Mouse (Mus musculus): ENCODE measurements around the gene Nt5dc2. TPM values are rescaled to one million over a fixed set of nuclear protein-coding genes. Genes with fewer than 3 reads are reported as not detected.

Gene Nt5dc2
- total RNA-seq, 2 experiments from 2014 or later: 107 to 213 TPM

Other genes with a start within 250 kb of the Nt5dc2 start
- gene Itih4, start 244.6 kb upstream of the Nt5dc2 start, total RNA-seq (2014; fragmentation: Nextera tagmentation): not detected in 2 replicates
- not detected in 2 replicates for gene Itih4, start 244.6 kb upstream of the Nt5dc2 start, total RNA-seq (2017)
- gene Itih3, start 207.3 kb upstream of the Nt5dc2 start, total RNA-seq (2014; fragmentation: Nextera tagmentation): not detected in 2 replicates
- not detected in 2 replicates for gene Itih3, start 207.3 kb upstream of the Nt5dc2 start, total RNA-seq (2017)
- gene Itih1, start 187.8 kb upstream of the Nt5dc2 start, total RNA-seq (2014; fragmentation: Nextera tagmentation): not detected in 2 replicates
- not detected in 2 replicates for gene Itih1, start 187.8 kb upstream of the Nt5dc2 start, total RNA-seq (2017)
- gene Nek4, start 179.7 kb upstream of the Nt5dc2 start, total RNA-seq (2014; fragmentation: Nextera tagmentation): 7.8 and 12.9 TPM in 2 replicates
- gene Nek4, start 179.7 kb upstream of the Nt5dc2 start, total RNA-seq (2017): 11.5 and 16.3 TPM in 2 replicates
- 28.8 and 35.9 TPM in 2 replicates for gene Glt8d1, start 129.7 kb upstream of the Nt5dc2 start, total RNA-seq (2014; fragmentation: Nextera tagmentation)
- 29.4 and 35.0 TPM in 2 replicates for gene Glt8d1, start 129.7 kb upstream of the Nt5dc2 start, total RNA-seq (2017)
- gene Spcs1, start 129.4 kb upstream of the Nt5dc2 start, total RNA-seq (2014; fragmentation: Nextera tagmentation): 241 and 274 TPM in 2 replicates
- gene Spcs1, start 129.4 kb upstream of the Nt5dc2 start, total RNA-seq (2017): 151 and 157 TPM in 2 replicates
- gene Pbrm1, start 111.9 kb upstream of the Nt5dc2 start, total RNA-seq (2014; fragmentation: Nextera tagmentation): 67.7 and 69.4 TPM in 2 replicates
- gene Pbrm1, start 111.9 kb upstream of the Nt5dc2 start, total RNA-seq (2017): 60.3 and 65.7 TPM in 2 replicates
- 299 and 362 TPM in 2 replicates for gene Gnl3, start 111.9 kb upstream of the Nt5dc2 start, total RNA-seq (2014; fragmentation: Nextera tagmentation)
- 338 and 354 TPM in 2 replicates for gene Gnl3, start 111.9 kb upstream of the Nt5dc2 start, total RNA-seq (2017)
- 183 and 200 TPM in 2 replicates for gene Smim4, start 2.1 kb upstream of the Nt5dc2 start, total RNA-seq (2014; fragmentation: Nextera tagmentation)
- gene Smim4, start 2.1 kb upstream of the Nt5dc2 start, total RNA-seq (2017): 85.5 and 91.3 TPM in 2 replicates
- not detected in 2 replicates for gene Stab1, start 37.6 kb downstream of the Nt5dc2 start, total RNA-seq (2014; fragmentation: Nextera tagmentation)
- 3.0 TPM in 1 of 2 replicates, not detected in the other for gene Stab1, start 37.6 kb downstream of the Nt5dc2 start, total RNA-seq (2017)
- gene Tnnc1, start 77.3 kb downstream of the Nt5dc2 start, total RNA-seq (2014; fragmentation: Nextera tagmentation): 4.1 TPM in 1 of 2 replicates, not detected in the other
- 0.82 TPM in 1 of 2 replicates, not detected in the other for gene Tnnc1, start 77.3 kb downstream of the Nt5dc2 start, total RNA-seq (2017)
- 137 and 211 TPM in 2 replicates for gene Nisch, start 85.9 kb downstream of the Nt5dc2 start, total RNA-seq (2014; fragmentation: Nextera tagmentation)
- 86.1 and 111 TPM in 2 replicates for gene Nisch, start 85.9 kb downstream of the Nt5dc2 start, total RNA-seq (2017)
- 0.21 TPM in 1 of 2 replicates, not detected in the other for gene Sema3g, start 86.8 kb downstream of the Nt5dc2 start, total RNA-seq (2014; fragmentation: Nextera tagmentation)
- gene Sema3g, start 86.8 kb downstream of the Nt5dc2 start, total RNA-seq (2017): not detected in 2 replicates
- gene Phf7, start 120.3 kb downstream of the Nt5dc2 start, total RNA-seq (2014; fragmentation: Nextera tagmentation): 13.9 and 15.2 TPM in 2 replicates
- 14.8 and 17.4 TPM in 2 replicates for gene Phf7, start 120.3 kb downstream of the Nt5dc2 start, total RNA-seq (2017)
- gene Bap1, start 120.4 kb downstream of the Nt5dc2 start, total RNA-seq (2014; fragmentation: Nextera tagmentation): 29.9 and 40.9 TPM in 2 replicates
- gene Bap1, start 120.4 kb downstream of the Nt5dc2 start, total RNA-seq (2017): 47.9 and 54.8 TPM in 2 replicates
- 0.02 and 0.32 TPM in 2 replicates for gene Dnah1, start 192.8 kb downstream of the Nt5dc2 start, total RNA-seq (2014; fragmentation: Nextera tagmentation)
- gene Dnah1, start 192.8 kb downstream of the Nt5dc2 start, total RNA-seq (2017): 0.05 and 0.17 TPM in 2 replicates
- 35.9 and 42.7 TPM in 2 replicates for gene Capn7, start 205.6 kb downstream of the Nt5dc2 start, total RNA-seq (2014; fragmentation: Nextera tagmentation)
- gene Capn7, start 205.6 kb downstream of the Nt5dc2 start, total RNA-seq (2017): 49.2 and 61.5 TPM in 2 replicates

Measured in granulocyte monocyte progenitor cell, adult 5-6 weeks (primary cell).